Mouse (Mus musculus) heart, embryonic 15.5 days (tissue): ENCODE measurements around the gene Me1. TPM values are rescaled to one million over a fixed set of nuclear protein-coding genes. Genes with fewer than 3 reads are reported as not detected.

ENCODE experiments used
- ATAC-seq: fragments of 200-750 bp; cut with Nextera tagmentation; replicated peaks from 2 replicates; pipeline ENCODE4 v1.8.0; 2017; ENCODE audit warnings: low read depth, moderate TSS enrichment; ENCODE audit not compliant: insufficient number of reproducible peaks, insufficient read depth, low FRiP score
- H3K27ac ChIP-seq: fragments of 300-500 bp; sonication (generic); 2 replicates; pipeline ENCODE4 v1.5.1; 2015; ENCODE audit warnings: mild to moderate bottlenecking, inconsistent platforms
- H3K27me3 ChIP-seq: fragments of 300-500 bp; sonication (generic); 2 replicates; pipeline ENCODE4 v1.6.1; 2015; ENCODE audit warnings: inconsistent platforms
- H3K36me3 ChIP-seq: fragments of 300-500 bp; sonication (generic); 2 replicates; pipeline ENCODE4 v1.6.1; 2015; ENCODE audit warnings: mild to moderate bottlenecking, inconsistent platforms
- H3K4me1 ChIP-seq: fragments of 300-500 bp; sonication (generic); replicated peaks from 2 replicates; pipeline ENCODE4 v1.6.1; 2015; ENCODE audit warnings: inconsistent platforms
- H3K4me2 ChIP-seq: fragments of 300-500 bp; sonication (generic); 2 replicates; pipeline ENCODE4 v1.6.1; 2015; ENCODE audit warnings: inconsistent platforms, mild to moderate bottlenecking, moderate library complexity
- H3K4me3 ChIP-seq: fragments of 300-500 bp; sonication (generic); 2 replicates; pipeline ENCODE4 v1.5.1; 2015; ENCODE audit warnings: mild to moderate bottlenecking, inconsistent platforms
- H3K9ac ChIP-seq: fragments of 300-500 bp; sonication (generic); 2 replicates; pipeline ENCODE4 v1.6.1; 2015; ENCODE audit warnings: mild to moderate bottlenecking, inconsistent platforms
- H3K9me3 ChIP-seq: fragments of 300-500 bp; sonication (generic); replicated peaks from 2 replicates; pipeline ENCODE4 v1.6.1; 2016; ENCODE audit warnings: inconsistent platforms
- WGBS: fragments of 180-500 bp; shearing (Covaris S2); methylation state at CpG from one replicate; pipeline ENCODE4 v1.1.7; 2015; ENCODE audit warnings: mixed read lengths; 5-methylcytosine and 5-hydroxymethylcytosine counted together
- polyA plus RNA-seq: library from polyadenylated mRNA; unstranded; fragments of >200 nt; fragmentation: Nextera tagmentation; extraction: Ambion mirVana; gene quantifications from 2 replicates; pipeline ENCODE4 v1.2.1, GENCODE M21; 2015

The Me1 gene
- polyA plus RNA-seq, 1 experiment from 2014 or later: 27.9 TPM

DNA sequence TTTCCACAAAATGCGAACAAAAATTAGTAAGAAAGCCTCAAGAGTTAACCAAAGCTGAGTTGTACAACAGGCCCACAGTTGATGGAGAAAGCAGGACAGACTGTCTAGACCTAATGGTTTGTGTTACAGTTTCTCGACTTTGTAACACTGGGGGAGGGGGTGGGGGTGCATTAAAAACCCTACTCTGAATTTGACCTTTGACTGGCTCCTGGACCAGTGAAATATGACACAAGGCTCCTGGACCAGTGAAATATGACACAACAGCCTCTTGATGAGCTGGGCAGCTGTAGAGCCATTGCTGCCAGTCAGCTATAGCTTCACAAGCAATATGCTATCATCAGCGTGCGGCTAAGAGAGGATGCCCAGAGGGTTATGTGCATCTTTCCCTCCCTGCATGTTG, 37.4 kb downstream of the Me1 start:
- no peaks in the 10 kb centered on the region for H3K4me1 ChIP-seq
- no peak overlapping the region for H3K4me3 ChIP-seq
- no peak for ATAC-seq
- H3K9me3 ChIP-seq: no peaks in the 10 kb centered on the region
- H3K36me3 ChIP-seq: 0 out of 2 replicates have a peak, but pooled peaks cover 4% of the 10 kb centered on the region
- no peak overlapping the region for H3K27ac ChIP-seq
- no peak overlapping the region for H3K9ac ChIP-seq
- WGBS: 80% methylated on average over 4 of the region's 4 CpGs
- H3K27me3 ChIP-seq: no peaks in the 10 kb centered on the region
- H3K4me2 ChIP-seq: no peak overlapping the region

DNA sequence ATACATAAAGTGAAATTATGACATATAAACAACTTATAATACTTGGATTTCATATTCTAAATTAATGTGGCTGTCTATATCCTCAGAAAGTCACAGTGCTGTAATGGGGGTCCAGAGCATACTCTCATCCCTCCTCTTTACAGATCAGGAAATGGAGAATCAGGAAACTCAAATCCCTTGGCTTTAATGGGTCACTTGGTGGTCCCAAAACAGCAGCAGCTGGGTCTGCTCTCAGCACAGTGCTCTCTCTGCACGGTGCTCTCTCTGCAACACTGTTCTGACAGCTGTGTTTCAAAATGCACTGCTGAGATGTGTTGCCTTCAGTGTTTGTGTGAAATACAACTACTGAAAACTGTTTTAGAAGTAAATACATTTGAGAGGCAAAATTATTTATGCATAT, 43.6 kb downstream of the Me1 start:
- no peak for ATAC-seq
- H3K4me2 ChIP-seq: no peak overlapping the region

DNA sequence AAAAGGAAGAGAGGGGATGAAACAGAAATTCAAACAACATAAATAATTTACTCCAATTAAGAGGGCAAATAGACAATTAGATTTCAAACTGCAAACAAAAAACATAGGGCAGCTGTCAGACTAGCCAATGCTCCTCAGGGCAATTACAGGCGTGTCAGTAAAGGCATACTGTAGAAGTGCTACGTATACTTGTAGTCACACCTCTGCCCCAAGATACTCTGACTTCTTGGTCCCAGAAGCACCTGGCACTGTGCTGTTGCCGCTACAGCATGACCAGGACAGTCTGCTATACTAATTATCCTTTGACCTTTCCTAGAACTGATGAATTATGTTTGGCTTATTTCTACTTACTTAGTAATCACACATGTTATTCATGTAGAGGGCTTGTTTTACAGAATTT, 44.5 kb downstream of the Me1 start:
- WGBS: 84% methylated on average over 3 of the region's 3 CpGs
- H3K4me3 ChIP-seq: no peak overlapping the region
- no peaks in the 10 kb centered on the region for H3K27me3 ChIP-seq
- H3K27ac ChIP-seq: no peak overlapping the region
- H3K4me1 ChIP-seq: peaks cover 3% of the 10 kb centered on the region
- H3K9me3 ChIP-seq: no peaks in the 10 kb centered on the region
- H3K36me3 ChIP-seq: 0 out of 2 replicates have a peak, but pooled peaks cover 4% of the 10 kb centered on the region
- no peak for ATAC-seq
- H3K4me2 ChIP-seq: no peak overlapping the region
- no peak overlapping the region for H3K9ac ChIP-seq

More for the DNA sequence above, 43.6 kb downstream of the Me1 start:
- H3K9me3 ChIP-seq: no peaks in the 10 kb centered on the region
- no peak overlapping the region for H3K4me3 ChIP-seq
- H3K4me1 ChIP-seq: peaks cover 3% of the 10 kb centered on the region
- H3K9ac ChIP-seq: no peak overlapping the region
- 0 out of 2 replicates have a peak, but pooled peaks cover 4% of the 10 kb centered on the region for H3K36me3 ChIP-seq
- H3K27ac ChIP-seq: no peak overlapping the region
- 74% methylated on average over 1 of the region's 1 CpGs for WGBS
- H3K27me3 ChIP-seq: no peaks in the 10 kb centered on the region

DNA sequence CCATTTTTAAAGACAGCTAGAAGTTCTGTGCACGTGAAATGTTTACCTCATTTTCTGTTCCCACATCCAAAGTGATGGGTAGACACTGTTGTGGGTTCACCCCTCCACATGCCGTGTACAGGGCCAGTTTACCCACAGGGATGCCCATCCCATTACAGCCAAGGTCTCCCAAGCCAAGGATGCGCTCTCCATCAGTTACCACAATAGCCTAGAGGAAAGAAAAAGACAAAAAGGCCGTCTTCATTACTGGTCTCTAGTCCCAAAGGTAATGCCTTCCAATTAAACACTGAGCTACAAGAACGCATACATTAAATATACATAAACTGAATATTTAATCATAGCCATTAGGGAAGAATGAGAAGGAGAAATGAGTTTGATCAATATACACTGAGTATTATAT, 44.9 kb downstream of the Me1 start:
- Histone ChIP-seq H3K9me3 (no peaks in the 10 kb centered on the region), H3K9ac (no peak overlapping the region), H3K4me3 (no peak overlapping the region), H3K36me3 (0 out of 2 replicates have a peak, but pooled peaks cover 4% of the 10 kb centered on the region), H3K4me1 (peaks cover 3% of the 10 kb centered on the region), H3K27ac (no peak overlapping the region), H3K27me3 (no peaks in the 10 kb centered on the region), H3K4me2 (no peak overlapping the region)
- no peak for ATAC-seq
- 89% methylated on average over 5 of the region's 5 CpGs for WGBS

DNA sequence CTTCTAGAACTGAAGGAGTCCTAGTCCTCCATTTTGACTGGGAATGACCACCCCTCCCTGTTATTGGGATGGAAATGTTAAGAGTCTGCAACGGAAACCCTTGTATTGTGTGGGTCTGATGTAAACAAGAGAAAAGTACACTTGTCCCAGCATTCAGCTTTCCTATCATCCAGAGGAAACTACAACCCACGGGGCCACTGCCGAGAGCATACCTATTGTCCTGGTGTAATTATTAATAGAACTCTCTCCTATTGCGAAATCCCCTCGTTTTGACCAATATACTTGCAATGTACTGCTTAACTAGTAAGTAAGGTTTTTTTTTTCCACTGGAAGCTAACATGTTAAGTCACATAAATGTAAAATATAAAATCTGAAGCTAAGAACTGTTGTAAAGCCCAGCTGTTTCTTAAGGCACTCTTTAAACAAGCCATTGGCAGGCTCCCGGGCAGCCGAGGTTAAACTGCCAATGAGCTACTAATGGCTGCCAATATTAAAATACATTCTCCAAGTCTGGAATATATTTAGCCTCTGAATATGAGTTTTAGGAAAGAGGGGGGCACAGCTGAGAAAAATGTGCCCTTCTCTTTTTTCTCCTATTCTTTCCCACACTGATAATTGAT, 47.7 kb downstream of the Me1 start:
- H3K4me3 ChIP-seq: no peak overlapping the region
- H3K9ac ChIP-seq: no peak overlapping the region
- no peaks in the 10 kb centered on the region for H3K9me3 ChIP-seq
- no peaks in the 10 kb centered on the region for H3K27me3 ChIP-seq
- no peak overlapping the region for H3K4me2 ChIP-seq
- peak overlapping the region; percentile 51 for H3K27ac ChIP-seq
- H3K36me3 ChIP-seq: no peaks in the 10 kb centered on the region
- 58% methylated on average over 7 of the region's 7 CpGs for whole genome bisulfite sequencing
- ATAC-seq: no peak
- peaks cover 3% of the 10 kb centered on the region for H3K4me1 ChIP-seq

DNA sequence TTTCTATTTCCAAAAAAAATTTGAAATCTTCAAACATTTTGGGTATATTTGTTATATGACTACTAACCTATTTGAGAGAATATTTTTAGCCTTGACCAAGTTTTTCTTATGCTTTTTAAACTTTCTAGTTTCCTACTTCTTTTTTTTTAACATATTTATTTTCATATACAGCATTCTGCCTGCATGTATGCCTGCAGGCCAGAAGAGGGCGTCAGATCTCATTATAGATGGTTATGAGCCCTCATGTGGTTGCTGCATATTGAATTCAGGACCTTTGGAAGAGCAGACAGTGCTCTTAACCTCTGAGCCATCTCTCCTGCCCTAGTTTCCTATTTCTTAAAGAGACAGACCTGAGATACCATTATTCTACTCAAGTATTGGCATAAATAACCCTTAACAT, 48.9 kb downstream of the Me1 start:
- no peaks in the 10 kb centered on the region for H3K27me3 ChIP-seq
- no peak for ATAC-seq
- no peak overlapping the region for H3K27ac ChIP-seq
- 14% methylated on average over 1 of the region's 1 CpGs for WGBS
- no peaks in the 10 kb centered on the region for H3K9me3 ChIP-seq
- no peak overlapping the region for H3K4me2 ChIP-seq
- H3K4me1 ChIP-seq: peaks cover 3% of the 10 kb centered on the region
- H3K9ac ChIP-seq: no peak overlapping the region
- H3K36me3 ChIP-seq: no peaks in the 10 kb centered on the region
- H3K4me3 ChIP-seq: no peak overlapping the region

DNA sequence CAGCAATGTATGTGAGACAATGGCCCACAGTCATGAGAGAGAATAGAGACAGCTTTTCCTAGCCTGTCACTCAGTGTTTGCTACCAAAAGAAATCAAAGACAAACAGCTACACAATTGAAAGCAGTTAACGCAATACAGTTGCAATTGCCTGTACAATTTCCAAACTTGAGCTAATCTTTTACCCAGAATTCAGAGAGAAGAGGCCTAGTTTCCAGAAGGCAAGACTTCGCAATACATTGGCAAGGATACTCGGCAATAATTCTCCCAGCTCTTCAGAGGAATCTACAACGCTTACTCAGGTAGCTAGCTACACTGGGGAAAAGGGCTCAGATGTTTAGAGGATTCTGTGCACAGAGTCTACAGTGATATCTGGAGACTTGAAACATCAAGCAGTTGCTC, 52.3 kb downstream of the Me1 start:
- Histone ChIP-seq H3K36me3 (no peaks in the 10 kb centered on the region), H3K9me3 (no peaks in the 10 kb centered on the region), H3K4me3 (no peak overlapping the region), H3K4me1 (peaks cover 6% of the 10 kb centered on the region), H3K4me2 (no peak overlapping the region), H3K27me3 (no peaks in the 10 kb centered on the region), H3K9ac (no peak overlapping the region), H3K27ac (no peak overlapping the region)
- no peak for ATAC-seq
- 92% methylated on average over 4 of the region's 4 CpGs for WGBS

DNA sequence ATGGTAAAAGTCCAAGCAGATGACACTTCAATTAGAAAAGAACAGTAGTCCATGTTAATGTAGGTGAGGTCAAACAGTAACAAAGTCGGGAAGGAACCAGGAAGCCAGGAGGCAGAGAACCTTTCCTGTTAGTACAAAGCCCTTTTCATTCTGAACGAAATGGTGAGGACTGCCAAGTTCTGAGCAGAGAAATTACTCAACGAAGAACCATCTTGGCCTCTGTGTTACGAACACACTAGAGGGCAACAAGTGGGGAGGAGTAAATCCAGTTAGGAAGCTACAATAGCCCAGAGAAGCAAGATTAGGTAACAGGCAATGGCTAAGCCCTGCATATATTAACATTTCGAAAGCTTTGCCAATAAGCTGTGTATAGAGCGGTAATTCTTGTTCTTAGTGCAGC, 57.0 kb downstream of the Me1 start:
- Histone ChIP-seq H3K4me3 (no peak overlapping the region), H3K9me3 (no peaks in the 10 kb centered on the region), H3K4me2 (no peak overlapping the region), H3K27me3 (no peaks in the 10 kb centered on the region), H3K27ac (no peak overlapping the region; the same call in 1 of the 2 replicates), H3K36me3 (no peaks in the 10 kb centered on the region), H3K9ac (no peak overlapping the region), H3K4me1 (0 out of 2 replicates have a peak, but pooled peaks cover 3% of the 10 kb centered on the region)
- no peak for ATAC-seq
- WGBS: 65% methylated on average over 6 of the region's 6 CpGs

DNA sequence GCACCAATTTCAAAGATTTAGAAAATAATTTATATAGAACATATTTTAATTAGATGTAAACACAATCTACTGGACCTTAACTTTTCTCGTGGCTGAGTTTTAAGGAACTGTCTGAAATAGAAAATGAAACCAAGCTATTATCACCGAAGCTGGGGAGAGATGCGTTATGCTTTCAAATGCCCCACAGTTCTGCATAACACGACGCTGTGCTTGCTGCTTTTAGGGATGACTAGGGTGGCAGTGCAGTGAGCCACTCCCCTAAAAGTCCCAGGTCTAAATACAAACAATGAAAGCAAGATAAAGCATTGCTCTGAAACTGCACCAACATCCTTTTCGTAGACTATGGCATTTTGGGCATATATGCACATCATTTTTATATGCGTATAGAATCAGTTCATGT, 64.6 kb downstream of the Me1 start:
- Histone ChIP-seq H3K36me3 (no peaks in the 10 kb centered on the region), H3K9ac (no peak overlapping the region), H3K27me3 (no peaks in the 10 kb centered on the region), H3K4me1 (peaks cover 22% of the 10 kb centered on the region), H3K27ac (0 out of 2 replicates have a peak overlapping the region, but pooled peaks have one; percentile 31), H3K9me3 (no peaks in the 10 kb centered on the region), H3K4me2 (peak overlapping the region; percentile 41; the same call in 1 of the 2 replicates), H3K4me3 (0 out of 2 replicates have a peak overlapping the region, but pooled peaks have one; percentile 10)
- no peak for ATAC-seq
- 48% methylated on average over 7 of the region's 7 CpGs for WGBS

DNA sequence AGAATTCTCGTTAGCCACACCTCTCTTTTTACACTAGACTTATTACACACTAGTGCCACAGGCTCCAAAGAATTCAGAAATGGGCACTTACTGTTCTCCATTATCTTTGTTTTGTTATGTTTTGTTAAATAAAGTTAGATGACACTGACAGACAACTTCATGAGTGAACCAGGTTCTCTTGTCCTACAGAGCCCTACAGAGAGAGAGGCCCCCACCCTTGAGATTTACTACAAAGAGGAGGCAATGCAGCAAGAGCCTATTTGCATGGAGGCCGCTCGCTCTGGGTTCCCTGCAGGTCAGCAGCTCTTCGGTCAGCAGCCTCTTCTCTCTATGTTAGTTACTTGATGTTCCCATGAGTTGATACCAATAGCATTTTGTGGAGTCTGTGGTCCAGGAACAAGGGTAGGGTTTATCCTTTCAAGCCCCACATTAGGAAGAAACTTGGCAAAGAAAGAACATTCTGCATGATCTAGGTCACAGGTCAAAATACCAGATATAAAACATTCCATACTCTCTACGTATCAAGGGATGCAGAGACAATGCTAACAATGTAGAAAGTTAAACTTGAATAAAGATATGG, 65.3 kb downstream of the Me1 start:
- Histone ChIP-seq H3K27me3 (no peaks in the 10 kb centered on the region), H3K4me2 (peak overlapping the region; percentile 40), H3K9ac (no peak overlapping the region), H3K4me3 (no peak overlapping the region), H3K27ac (peak overlapping the region; percentile 54), H3K36me3 (no peaks in the 10 kb centered on the region), H3K9me3 (no peaks in the 10 kb centered on the region), H3K4me1 (peaks cover 22% of the 10 kb centered on the region)
- 59% methylated on average over 5 of the region's 5 CpGs for WGBS
- ATAC-seq: no peak

DNA sequence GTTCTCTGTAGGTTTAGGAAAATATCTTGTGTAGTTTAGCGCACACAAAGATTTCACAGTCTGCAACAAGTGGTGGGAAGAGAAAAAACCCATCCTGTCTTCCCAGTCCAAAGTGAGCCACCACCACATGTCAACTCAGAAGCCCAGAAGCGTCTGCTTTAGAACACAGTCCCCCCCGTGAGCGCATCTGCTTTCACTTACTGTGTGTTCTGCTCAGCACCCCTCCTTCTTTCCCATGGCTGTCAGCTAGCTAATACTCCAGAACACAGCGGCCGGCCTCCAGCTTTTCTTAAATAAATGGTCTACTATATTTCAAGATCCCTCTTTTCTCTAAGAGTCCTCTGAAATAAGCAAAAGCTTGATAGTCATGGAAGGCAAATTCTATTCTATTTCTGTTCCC, 66.4 kb downstream of the Me1 start:
- H3K9me3 ChIP-seq: no peaks in the 10 kb centered on the region

More for the DNA sequence above, 66.4 kb downstream of the Me1 start:
- ATAC-seq: no peak
- Histone ChIP-seq H3K4me3 (no peak overlapping the region), H3K27me3 (no peaks in the 10 kb centered on the region), H3K36me3 (no peaks in the 10 kb centered on the region), H3K9ac (no peak overlapping the region), H3K4me2 (no peak overlapping the region), H3K27ac (no peak overlapping the region), H3K4me1 (peaks cover 22% of the 10 kb centered on the region)
- WGBS: 69% methylated on average over 6 of the region's 6 CpGs
